Mouse (Mus musculus): ENCODE data around the gene Nxf1. TPM values are rescaled to one million over a fixed set of nuclear protein-coding genes. Genes with fewer than 3 reads are reported as not detected.
"Not testable (repeated sequence)": the region's sequence is repeated elsewhere in the genome, so short reads cannot be mapped to it uniquely, and the experiment has no call there.

Nxf1 gene
- polyA plus RNA-seq, 1 experiment from 2014 or later, result 198 TPM

GRCm38 (mm10) chr19:8722907-8723573 is 33.8 kb upstream of the Nxf1 start, which contains the start of gene Slc3a2:
TSS of gene Slc3a2 (minus strand) at chr19:8723369.
- Histone ChIP-seq H3K4me2 (replicated peaks; ENCODE audit: low read depth, low read length) (peak within 1 kb of the TSS; percentile 70), H3K36me3 (ENCODE audit: control insufficient read depth, insufficient read depth, low read length) (peaks cover 32% of the 10 kb centered on the region), H3K4me1 (ENCODE audit: control insufficient read depth, insufficient read depth, low read length) (0 out of 2 replicates have a peak, but pooled peaks cover 6% of the 10 kb centered on the region), H3K9ac (ENCODE audit: low read depth, low read length) (peak within 1 kb of the TSS; percentile 97), H3K9me3 (ENCODE audit: control insufficient read depth, low read length) (no peaks in the 10 kb centered on the region), H3K4me3 (ENCODE audit: low read length) (peak within 1 kb of the TSS; percentile 82), H3K27me3 (ENCODE audit: control insufficient read depth, insufficient read depth, low read length) (no peaks in the 10 kb centered on the region), H3K27ac (ENCODE audit: low read depth, low read length) (peak within 1 kb of the TSS; percentile 97)
- WGBS, result under 1% methylated on average over 50 of the region's 50 CpGs
- ATAC-seq (ENCODE audit: low FRiP score, low TSS enrichment), result peak; percentile 98

- Histone ChIP-seq H3K4me1 (ENCODE audit: control insufficient read depth, insufficient read depth, low read length) (0 out of 2 replicates have a peak, but pooled peaks cover 6% of the 10 kb centered on the region), H3K27me3 (ENCODE audit: control insufficient read depth, insufficient read depth, low read length) (no peaks in the 10 kb centered on the region), H3K9me3 (ENCODE audit: control insufficient read depth, low read length) (no peaks in the 10 kb centered on the region), H3K27ac (ENCODE audit: low read depth, low read length) (peak overlapping the region; percentile 90), H3K36me3 (ENCODE audit: control insufficient read depth, insufficient read depth, low read length) (peaks cover 32% of the 10 kb centered on the region), H3K9ac (ENCODE audit: low read depth, low read length) (peak overlapping the region; percentile 97), H3K4me3 (ENCODE audit: low read length) (peak overlapping the region; percentile 82), H3K4me2 (replicated peaks; ENCODE audit: low read depth, low read length) (peak overlapping the region; percentile 70)
- WGBS, result under 1% methylated on average over 20 of the region's 20 CpGs
- no peak for ATAC-seq (ENCODE audit: low FRiP score, low TSS enrichment)
Observed at GRCm38 (mm10) chr19:8723574-8724346, 33.1 kb upstream of the Nxf1 start.

GRCm38 (mm10) chr19:8724392-8724791 is 32.5 kb upstream of the Nxf1 start:
- peak overlapping the region; percentile 97 for H3K9ac ChIP-seq (ENCODE audit: low read depth, low read length)
- H3K27me3 ChIP-seq (ENCODE audit: control insufficient read depth, insufficient read depth, low read length), result no peaks in the 10 kb centered on the region
- peak overlapping the region; percentile 70 for H3K4me2 ChIP-seq (replicated peaks; ENCODE audit: low read depth, low read length)
- 3% methylated on average over 2 of the region's 2 CpGs for WGBS
- H3K4me3 ChIP-seq (ENCODE audit: low read length), result peak overlapping the region; percentile 82
- 0 out of 2 replicates have a peak, but pooled peaks cover 6% of the 10 kb centered on the region for H3K4me1 ChIP-seq (ENCODE audit: control insufficient read depth, insufficient read depth, low read length)
- H3K9me3 ChIP-seq (ENCODE audit: control insufficient read depth, low read length), result no peaks in the 10 kb centered on the region
- ATAC-seq (ENCODE audit: low FRiP score, low TSS enrichment), result no peak
- peaks cover 32% of the 10 kb centered on the region for H3K36me3 ChIP-seq (ENCODE audit: control insufficient read depth, insufficient read depth, low read length)
- peak overlapping the region; percentile 90 for H3K27ac ChIP-seq (ENCODE audit: low read depth, low read length)

- H3K36me3 ChIP-seq (ENCODE audit: control insufficient read depth, insufficient read depth, low read length), result peaks cover 32% of the 10 kb centered on the region
- peak overlapping the region; percentile 82 for H3K4me3 ChIP-seq (ENCODE audit: low read length)
- H3K27ac ChIP-seq (ENCODE audit: low read depth, low read length), result peak overlapping the region; percentile 7; the same call in 1 of the 2 replicates
- no peaks in the 10 kb centered on the region for H3K27me3 ChIP-seq (ENCODE audit: control insufficient read depth, insufficient read depth, low read length)
- WGBS, result 43% methylated on average over 4 of the region's 4 CpGs
- H3K4me1 ChIP-seq (ENCODE audit: control insufficient read depth, insufficient read depth, low read length), result 0 out of 2 replicates have a peak, but pooled peaks cover 6% of the 10 kb centered on the region
- no peak for ATAC-seq (ENCODE audit: low FRiP score, low TSS enrichment)
- H3K9ac ChIP-seq (ENCODE audit: low read depth, low read length), result peak overlapping the region; percentile 97; the same call in 1 of the 2 replicates
- H3K4me2 ChIP-seq (replicated peaks; ENCODE audit: low read depth, low read length), result peak overlapping the region; percentile 70
- H3K9me3 ChIP-seq (ENCODE audit: control insufficient read depth, low read length), result no peaks in the 10 kb centered on the region
Observed at GRCm38 (mm10) chr19:8725081-8725613, 31.7 kb upstream of the Nxf1 start.

GRCm38 (mm10) chr19:8726609-8727390 is 30.1 kb upstream of the Nxf1 start:
- Histone ChIP-seq H3K36me3 (ENCODE audit: control insufficient read depth, insufficient read depth, low read length) (peaks cover 32% of the 10 kb centered on the region), H3K27ac (ENCODE audit: low read depth, low read length) (0 out of 2 replicates have a peak overlapping the region, but pooled peaks have one; percentile 1), H3K4me1 (ENCODE audit: control insufficient read depth, insufficient read depth, low read length) (0 out of 2 replicates have a peak, but pooled peaks cover 6% of the 10 kb centered on the region), H3K4me2 (replicated peaks; ENCODE audit: low read depth, low read length) (peak overlapping the region; percentile 70; the same call in 1 of the 2 replicates), H3K9ac (ENCODE audit: low read depth, low read length) (no peak overlapping the region), H3K27me3 (ENCODE audit: control insufficient read depth, insufficient read depth, low read length) (no peaks in the 10 kb centered on the region), H3K4me3 (ENCODE audit: low read length) (no peak overlapping the region; the same call in 1 of the 2 replicates), H3K9me3 (ENCODE audit: control insufficient read depth, low read length) (no peaks in the 10 kb centered on the region)
- WGBS, result 24% methylated on average over 3 of the region's 3 CpGs
- no peak for ATAC-seq (ENCODE audit: low FRiP score, low TSS enrichment)

GRCm38 (mm10) chr19:8727495-8728114 is 29.3 kb upstream of the Nxf1 start:
- H3K4me2 ChIP-seq (replicated peaks; ENCODE audit: low read depth, low read length), result no peak overlapping the region
- H3K9ac ChIP-seq (ENCODE audit: low read depth, low read length), result no peak overlapping the region
- H3K27me3 ChIP-seq (ENCODE audit: control insufficient read depth, insufficient read depth, low read length), result no peaks in the 10 kb centered on the region
- no peak overlapping the region for H3K27ac ChIP-seq (ENCODE audit: low read depth, low read length)
- no peaks in the 10 kb centered on the region for H3K9me3 ChIP-seq (ENCODE audit: control insufficient read depth, low read length)
- ATAC-seq (ENCODE audit: low FRiP score, low TSS enrichment), result no peak
- no peaks in the 10 kb centered on the region for H3K4me1 ChIP-seq (ENCODE audit: control insufficient read depth, insufficient read depth, low read length)
- WGBS, result 22% methylated on average over 5 of the region's 5 CpGs
- peaks cover 32% of the 10 kb centered on the region for H3K36me3 ChIP-seq (ENCODE audit: control insufficient read depth, insufficient read depth, low read length)
- H3K4me3 ChIP-seq (ENCODE audit: low read length), result no peak overlapping the region

- H3K9ac ChIP-seq (ENCODE audit: low read depth, low read length); H3K27ac ChIP-seq (ENCODE audit: low read depth, low read length); H3K4me3 ChIP-seq (ENCODE audit: low read length); H3K4me2 ChIP-seq (replicated peaks; ENCODE audit: low read depth, low read length); H3K9me3 ChIP-seq (ENCODE audit: control insufficient read depth, low read length); ATAC-seq (ENCODE audit: low FRiP score, low TSS enrichment); H3K27me3 ChIP-seq (ENCODE audit: control insufficient read depth, insufficient read depth, low read length); H3K4me1 ChIP-seq (ENCODE audit: control insufficient read depth, insufficient read depth, low read length): not testable (repeated sequence)
- peaks cover 32% of the 10 kb centered on the region for H3K36me3 ChIP-seq (ENCODE audit: control insufficient read depth, insufficient read depth, low read length)
- 47% methylated on average over 3 of the region's 3 CpGs for WGBS
Observed at GRCm38 (mm10) chr19:8728335-8729099, 28.4 kb upstream of the Nxf1 start.

Measured in kidney, embryonic 14.5 days (tissue).